Mouse (Mus musculus): ENCODE results near the gene Ntn1.

Ntn1 gene

GRCm38 (mm10) chr11:68197471-68197870 lies 203.2 kb downstream of the Ntn1 start:
- no peak for TF ChIP-seq GATA4 (IDR thresholded peaks at IDR 0.05; ENCODE audit: insufficient replicate concordance, low read length)

GRCm38 (mm10) chr11:68196566-68196965 lies 204.1 kb downstream of the Ntn1 start:
- no peak for TF ChIP-seq GATA4 (IDR thresholded peaks at IDR 0.05; ENCODE audit: insufficient replicate concordance, low read length)

GRCm38 (mm10) chr11:68195693-68196176 lies 204.9 kb downstream of the Ntn1 start:
- no peak for TF ChIP-seq GATA4 (IDR thresholded peaks at IDR 0.05; ENCODE audit: insufficient replicate concordance, low read length)

GRCm38 (mm10) chr11:68195168-68195567 lies 205.5 kb downstream of the Ntn1 start:
- TF ChIP-seq GATA4 (IDR thresholded peaks at IDR 0.05; ENCODE audit: insufficient replicate concordance, low read length) = no peak

- no peak for TF ChIP-seq GATA4 (IDR thresholded peaks at IDR 0.05; ENCODE audit: insufficient replicate concordance, low read length)
Measured at GRCm38 (mm10) chr11:68190849-68191248, 209.8 kb downstream of the Ntn1 start.

- TF ChIP-seq GATA4 (IDR thresholded peaks at IDR 0.05; ENCODE audit: insufficient replicate concordance, low read length) = no peak
Measured at GRCm38 (mm10) chr11:68188695-68189201, 211.9 kb downstream of the Ntn1 start.

- no peak for TF ChIP-seq GATA4 (IDR thresholded peaks at IDR 0.05; ENCODE audit: insufficient replicate concordance, low read length)
Measured at GRCm38 (mm10) chr11:68187242-68187641, 213.4 kb downstream of the Ntn1 start.

GRCm38 (mm10) chr11:68185647-68186046 lies 215.0 kb downstream of the Ntn1 start:
- no peak for TF ChIP-seq GATA4 (IDR thresholded peaks at IDR 0.05; ENCODE audit: insufficient replicate concordance, low read length)

GRCm38 (mm10) chr11:68177415-68177814 lies 223.2 kb downstream of the Ntn1 start:
- no peak for TF ChIP-seq GATA4 (IDR thresholded peaks at IDR 0.05; ENCODE audit: insufficient replicate concordance, low read length)

GRCm38 (mm10) chr11:68176550-68176949 lies 224.1 kb downstream of the Ntn1 start:
- TF ChIP-seq GATA4 (IDR thresholded peaks at IDR 0.05; ENCODE audit: insufficient replicate concordance, low read length) = no peak

GRCm38 (mm10) chr11:68172648-68173045 lies 228.0 kb downstream of the Ntn1 start:
- TF ChIP-seq GATA4 (IDR thresholded peaks at IDR 0.05; ENCODE audit: insufficient replicate concordance, low read length) = no peak

GRCm38 (mm10) chr11:68171973-68172647 lies 228.5 kb downstream of the Ntn1 start:
- no peak for TF ChIP-seq GATA4 (IDR thresholded peaks at IDR 0.05; ENCODE audit: insufficient replicate concordance, low read length)

- no peak for TF ChIP-seq GATA4 (IDR thresholded peaks at IDR 0.05; ENCODE audit: insufficient replicate concordance, low read length)
Measured at GRCm38 (mm10) chr11:68168427-68168826, 232.2 kb downstream of the Ntn1 start.

- TF ChIP-seq GATA4 (IDR thresholded peaks at IDR 0.05; ENCODE audit: insufficient replicate concordance, low read length) = no peak
Measured at GRCm38 (mm10) chr11:68164408-68164807, 236.2 kb downstream of the Ntn1 start.

- TF ChIP-seq GATA4 (IDR thresholded peaks at IDR 0.05; ENCODE audit: insufficient replicate concordance, low read length) = no peak
Measured at GRCm38 (mm10) chr11:68159867-68160266, 240.8 kb downstream of the Ntn1 start.

Data from liver, adult (tissue).